Mouse (Mus musculus) testis, postnatal 14 days (tissue): Measurements from ENCODE around the gene Spcs2.
"Not testable (repeated sequence)": the region's sequence is repeated elsewhere in the genome, so short reads cannot be mapped to it uniquely, and the experiment has no call there.

Experiments used
- DNase-seq: peaks from one replicate; pipeline ENCODE4 v3.0.0; 2021; ENCODE audit warnings: low spot score

Spcs2 gene

GRCm38 (mm10) chr7:99824649-99825483, 38.4 kb downstream of the Spcs2 start:
- no peak for DNase-seq

GRCm38 (mm10) chr7:99823045-99823663, 40.1 kb downstream of the Spcs2 start:
- no peak for DNase-seq

GRCm38 (mm10) chr7:99822426-99822825, 40.8 kb downstream of the Spcs2 start:
- DNase-seq, result no peak

- DNase-seq, result no peak
Observed at GRCm38 (mm10) chr7:99821953-99822352, 41.3 kb downstream of the Spcs2 start.

GRCm38 (mm10) chr7:99818181-99818725, 45.0 kb downstream of the Spcs2 start:
- peak; percentile 21 for DNase-seq

- DNase-seq, result no peak
Observed at GRCm38 (mm10) chr7:99813394-99813793, 49.9 kb downstream of the Spcs2 start.

- DNase-seq, result no peak
Observed at GRCm38 (mm10) chr7:99811661-99812060, 51.6 kb downstream of the Spcs2 start.

- no peak for DNase-seq
Observed at GRCm38 (mm10) chr7:99810814-99811213, 52.4 kb downstream of the Spcs2 start.

GRCm38 (mm10) chr7:99807043-99807442, 56.2 kb downstream of the Spcs2 start:
- DNase-seq, result not testable (repeated sequence)

GRCm38 (mm10) chr7:99805340-99805739, 57.9 kb downstream of the Spcs2 start:
- no peak for DNase-seq

- not testable (repeated sequence) for DNase-seq
Observed at GRCm38 (mm10) chr7:99804033-99804432, 59.2 kb downstream of the Spcs2 start.

- no peak for DNase-seq
Observed at GRCm38 (mm10) chr7:99803535-99803934, 59.7 kb downstream of the Spcs2 start.

- DNase-seq, result no peak
Observed at GRCm38 (mm10) chr7:99799118-99799517, 64.1 kb downstream of the Spcs2 start.

- peak; percentile 41 for DNase-seq
Observed at GRCm38 (mm10) chr7:99797911-99798647, 65.2 kb downstream of the Spcs2 start.

GRCm38 (mm10) chr7:99797261-99797660, 66.0 kb downstream of the Spcs2 start:
- no peak for DNase-seq

GRCm38 (mm10) chr7:99796471-99796870, 66.8 kb downstream of the Spcs2 start:
- DNase-seq, result peak; percentile 20

- DNase-seq, result no peak
Observed at GRCm38 (mm10) chr7:99795192-99795981, 67.9 kb downstream of the Spcs2 start.

GRCm38 (mm10) chr7:99794096-99794495, 69.2 kb downstream of the Spcs2 start:
- DNase-seq, result no peak

GRCm38 (mm10) chr7:99790816-99791215, 72.4 kb downstream of the Spcs2 start:
- no peak for DNase-seq

GRCm38 (mm10) chr7:99788563-99788962, 74.7 kb downstream of the Spcs2 start:
- DNase-seq, result no peak

GRCm38 (mm10) chr7:99787935-99788334, 75.3 kb downstream of the Spcs2 start:
- no peak for DNase-seq
